Mouse (Mus musculus) urinary bladder, adult 2 months (tissue): Measurements from ENCODE around the gene Dpm3. TPM values are rescaled to one million over a fixed set of nuclear protein-coding genes. Genes with fewer than 3 reads are reported as not detected.
"Not testable (repeated sequence)": the region's sequence is repeated elsewhere in the genome, so short reads cannot be mapped to it uniquely, and the experiment has no call there.

Experiments
- DNase-seq: peaks from one replicate; pipeline ENCODE4 v3.0.0; 2022; ENCODE audit warnings: low spot score
- polyA plus RNA-seq: library from polyadenylated mRNA; depleted of rRNA; stranded (reverse); fragments of >200 nt; gene quantifications from 2 replicates; pipeline ENCODE4 v1.2.3, GENCODE M21; 2012; rRNA removed

Dpm3 gene
- 200 and 251 TPM in 2 replicates for polyA plus RNA-seq

- DNase-seq, result no peak
These were observed at the start of gene Dpm3 for GRCm38 (mm10) chr3:89259076-89259475. Gene Dpm3, plus strand, starts transcription at chr3:89259358.

DNA sequence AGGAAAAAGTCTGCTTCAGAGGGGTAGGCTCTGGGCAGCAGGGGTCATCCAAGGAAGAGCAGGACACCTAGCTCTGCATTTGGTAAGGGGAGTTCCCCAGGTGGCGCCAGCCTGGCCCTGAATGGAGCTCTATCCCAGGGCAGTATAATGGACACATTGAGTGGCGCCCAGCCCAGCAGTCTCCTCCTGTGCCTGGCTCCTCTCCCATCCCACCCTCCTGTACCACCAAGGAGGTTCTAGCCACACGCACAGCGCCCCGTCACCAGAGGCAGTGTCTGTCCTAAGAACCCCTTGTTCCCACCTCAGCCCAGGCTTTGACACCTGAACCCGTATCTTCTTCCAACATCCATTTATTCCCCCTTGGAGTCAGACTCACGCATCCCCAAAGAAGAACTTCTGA lies 49.4 kb upstream of the Dpm3 start:
- DNase-seq, result no peak

- DNase-seq, result no peak
These were observed 49.0 kb upstream of the Dpm3 start for GRCm38 (mm10) chr3:89210162-89210561.

GRCm38 (mm10) chr3:89210731-89211130 lies 48.4 kb upstream of the Dpm3 start:
- DNase-seq, result no peak

- peak; percentile 83 for DNase-seq
These were observed 45.2 kb upstream of the Dpm3 start for GRCm38 (mm10) chr3:89213803-89214530.

DNA sequence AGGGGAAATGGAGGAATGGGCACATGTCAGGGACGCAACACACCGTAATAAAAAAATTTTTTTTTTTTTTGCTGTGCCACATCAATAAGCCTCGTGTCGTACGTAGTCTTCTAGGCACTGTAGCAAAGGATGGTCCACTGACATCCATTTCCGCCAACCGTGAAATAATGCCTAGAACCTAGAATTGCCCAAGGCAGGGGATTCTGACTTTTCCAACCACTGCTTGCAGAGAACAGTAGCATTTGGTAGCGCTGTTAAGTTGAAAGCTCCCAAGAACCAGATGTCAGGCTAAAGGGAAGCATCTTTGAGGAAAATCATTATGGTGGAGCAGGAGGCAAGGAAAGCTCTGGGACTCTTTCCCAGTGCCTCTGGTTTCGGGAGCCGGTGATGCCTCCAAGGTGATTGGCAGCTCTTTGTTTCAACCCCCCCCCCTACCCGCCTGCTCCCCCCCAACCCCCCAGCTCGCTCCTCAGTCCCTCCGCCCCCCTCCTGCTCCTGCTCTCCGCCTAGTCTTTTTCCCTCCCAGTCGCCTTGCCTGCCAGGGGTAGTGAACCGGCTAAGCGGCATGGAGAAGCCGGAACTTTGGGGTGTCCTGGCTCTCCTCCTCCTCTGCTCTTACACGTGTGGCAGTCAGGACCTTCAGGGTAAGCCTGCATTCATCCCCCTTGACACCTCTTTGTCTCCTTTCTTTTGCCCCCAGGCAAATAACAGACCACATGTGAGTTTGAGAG lies 44.3 kb upstream of the Dpm3 start, which contains the start of gene Thbs3:
Thbs3 (plus strand) TSS at position 500 of the 731 bp plus-strand sequence.
- DNase-seq, result peak; percentile 22

DNA sequence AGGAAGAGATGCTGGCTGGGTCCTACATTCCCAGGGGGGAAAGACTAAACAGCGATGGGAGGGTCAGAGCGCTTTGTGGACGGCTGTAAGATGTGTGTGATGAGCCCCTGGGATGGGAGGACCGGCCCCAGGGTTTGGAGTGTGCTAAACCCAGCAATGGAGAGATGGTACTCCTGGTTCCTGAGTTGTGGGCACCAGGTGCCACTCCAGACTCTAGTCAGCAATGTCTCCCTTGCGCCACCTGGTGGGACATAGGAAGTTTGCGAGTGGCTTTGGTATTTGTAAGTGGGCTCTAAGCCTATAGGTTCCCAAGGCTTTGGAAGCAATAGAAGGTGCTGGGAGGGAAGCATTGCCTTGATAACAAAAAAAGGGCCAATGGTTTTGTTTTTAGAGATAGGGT lies 43.3 kb upstream of the Dpm3 start:
- peak; percentile 62 for DNase-seq

DNA sequence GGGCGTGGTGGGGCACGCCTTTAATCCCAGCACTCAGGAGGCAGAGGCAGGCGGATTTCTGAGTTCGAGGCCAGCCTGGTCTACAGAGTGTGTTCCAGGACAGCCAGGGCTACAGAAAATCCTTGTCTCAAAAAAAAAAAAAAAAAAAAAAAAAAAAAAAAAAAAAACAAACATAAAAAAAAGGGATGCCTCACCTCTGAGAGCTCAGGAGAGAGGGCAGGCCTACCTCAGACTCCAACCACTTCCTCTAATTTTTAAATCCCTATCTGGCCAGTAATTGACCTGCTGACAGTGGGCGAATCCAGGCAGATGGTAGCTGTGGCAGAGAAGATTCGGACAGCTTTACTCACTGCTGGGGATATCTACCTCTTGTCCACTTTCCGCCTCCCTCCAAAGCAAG lies 42.8 kb upstream of the Dpm3 start:
- DNase-seq, result not testable (repeated sequence)

DNA sequence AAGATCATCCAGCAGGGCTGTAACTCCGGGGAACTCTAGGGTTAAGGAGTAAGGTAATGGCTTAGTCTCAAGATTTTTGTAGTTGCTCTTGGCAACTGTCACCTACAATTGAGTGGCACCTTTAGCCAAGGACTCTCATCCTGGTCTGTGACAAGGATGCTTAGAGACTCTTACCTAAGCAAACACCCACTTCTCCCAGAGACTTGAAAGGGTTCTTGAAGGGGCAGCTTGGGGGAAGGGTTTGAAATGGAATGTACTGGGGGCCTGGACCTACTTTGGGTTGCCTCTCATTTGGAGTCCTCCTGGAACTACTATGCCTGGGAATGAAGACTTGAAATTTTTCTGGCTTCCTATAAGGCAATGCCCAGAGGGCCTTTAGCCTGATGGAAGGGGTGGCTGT lies 40.9 kb upstream of the Dpm3 start:
- no peak for DNase-seq

- DNase-seq, result no peak
These were observed 39.6 kb upstream of the Dpm3 start for GRCm38 (mm10) chr3:89219546-89219945.

DNA sequence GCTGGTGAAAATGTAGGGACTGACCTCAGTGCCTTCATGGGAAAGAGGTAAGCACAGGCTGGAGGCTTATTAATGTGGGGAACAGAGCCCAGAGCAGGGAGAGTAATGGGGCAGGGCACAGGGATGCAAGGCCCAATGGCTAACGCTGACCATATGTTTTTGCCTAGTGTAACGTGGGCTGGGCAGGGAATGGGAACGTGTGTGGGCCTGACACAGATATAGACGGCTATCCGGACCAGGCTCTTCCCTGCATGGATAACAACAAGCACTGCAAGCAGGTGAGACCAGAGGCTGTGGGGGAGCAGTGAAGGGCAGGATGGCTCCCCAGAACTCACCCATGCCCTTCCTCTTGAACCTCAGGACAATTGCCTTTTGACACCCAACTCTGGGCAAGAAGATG lies 38.0 kb upstream of the Dpm3 start:
- no peak for DNase-seq

DNA sequence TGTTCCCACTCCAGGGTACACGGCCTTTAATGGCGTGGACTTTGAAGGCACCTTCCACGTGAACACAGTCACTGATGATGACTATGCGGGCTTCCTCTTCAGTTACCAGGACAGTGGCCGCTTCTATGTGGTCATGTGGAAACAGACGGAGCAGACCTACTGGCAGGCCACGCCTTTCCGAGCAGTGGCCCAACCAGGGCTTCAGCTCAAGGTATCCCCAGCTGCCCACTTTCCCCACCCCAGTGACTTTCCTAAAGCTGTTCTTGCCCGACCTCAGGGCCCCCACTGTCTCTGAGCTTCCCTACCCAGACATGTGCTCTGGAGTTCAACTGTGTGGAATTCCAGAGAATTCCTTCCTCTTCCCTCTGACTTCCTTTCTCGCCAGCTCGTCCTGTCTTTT lies 34.4 kb upstream of the Dpm3 start:
- no peak for DNase-seq

DNA sequence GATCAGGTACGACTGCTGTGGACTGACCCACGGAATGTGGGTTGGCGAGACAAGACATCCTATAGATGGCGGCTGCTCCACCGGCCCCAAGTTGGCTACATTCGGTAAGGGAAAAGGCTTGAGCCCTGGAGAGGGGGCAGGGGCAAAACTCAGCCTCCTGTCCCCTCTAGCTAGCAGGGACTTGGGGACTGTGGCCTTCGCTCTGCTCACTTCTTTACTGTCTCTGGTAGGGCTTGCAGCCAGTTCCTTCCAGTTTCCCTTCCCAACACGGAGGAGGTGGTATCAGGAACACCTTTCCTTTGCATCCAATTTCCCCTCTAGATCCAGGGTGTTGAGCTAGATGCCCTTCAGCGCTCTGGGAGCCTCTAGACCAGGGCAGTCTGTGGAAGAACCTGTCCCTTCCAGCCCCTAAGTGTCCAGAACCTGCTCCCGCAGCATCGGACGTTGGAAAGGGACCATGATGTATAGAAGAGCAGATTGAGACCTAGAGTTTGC lies 33.8 kb upstream of the Dpm3 start:
- no peak for DNase-seq

DNA sequence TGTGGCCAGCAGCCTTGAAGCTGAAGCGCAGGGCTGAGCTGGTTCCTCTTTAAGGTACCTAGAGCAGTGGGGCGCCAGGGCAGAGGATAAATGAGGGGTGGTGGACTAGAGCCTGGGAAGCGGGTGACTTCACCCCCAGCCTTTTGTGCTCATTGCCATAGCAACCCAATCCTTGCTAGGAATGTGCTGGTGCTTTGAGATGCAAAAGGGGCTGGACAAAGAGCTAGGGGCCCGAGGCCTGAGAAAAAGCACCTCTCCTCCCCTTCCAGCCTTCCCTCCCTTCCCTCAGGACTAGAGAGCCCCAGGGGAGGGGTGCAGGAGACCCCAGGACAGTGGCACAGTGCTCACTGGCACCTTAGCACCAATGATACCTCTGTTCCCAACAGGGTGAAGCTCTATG lies 33.2 kb upstream of the Dpm3 start:
- no peak for DNase-seq

GRCm38 (mm10) chr3:89226361-89226760 lies 32.8 kb upstream of the Dpm3 start:
- DNase-seq, result no peak

DNA sequence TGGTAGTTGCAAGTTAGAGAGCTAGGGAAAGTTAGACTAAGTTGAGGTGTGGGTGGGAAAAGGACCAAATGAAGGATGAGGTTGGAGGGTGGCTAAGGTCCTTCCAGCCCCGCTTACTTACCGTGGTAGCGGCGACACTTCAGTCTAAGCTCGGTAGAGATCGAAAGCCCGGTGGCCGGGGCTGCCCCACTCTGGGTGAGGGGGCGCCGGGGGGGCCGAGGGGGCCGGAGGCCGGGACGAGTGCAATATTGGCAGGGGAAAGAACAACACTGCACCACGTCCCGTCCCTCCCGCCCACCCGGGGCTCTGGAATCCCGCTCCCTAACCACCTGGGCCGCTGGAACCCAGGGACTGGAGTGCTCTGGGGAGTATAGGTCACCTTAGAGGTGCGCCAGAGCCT lies 32.3 kb upstream of the Dpm3 start, which contains the start of gene Mtx1:
Mtx1 (minus strand) TSS at position 189 of the 400 bp plus-strand sequence.
- DNase-seq, result no peak

- DNase-seq, result no peak
These were observed 31.6 kb upstream of the Dpm3 start for GRCm38 (mm10) chr3:89227307-89228179.

GRCm38 (mm10) chr3:89228180-89228549 lies 31.0 kb upstream of the Dpm3 start:
- DNase-seq, result peak; percentile 82

DNA sequence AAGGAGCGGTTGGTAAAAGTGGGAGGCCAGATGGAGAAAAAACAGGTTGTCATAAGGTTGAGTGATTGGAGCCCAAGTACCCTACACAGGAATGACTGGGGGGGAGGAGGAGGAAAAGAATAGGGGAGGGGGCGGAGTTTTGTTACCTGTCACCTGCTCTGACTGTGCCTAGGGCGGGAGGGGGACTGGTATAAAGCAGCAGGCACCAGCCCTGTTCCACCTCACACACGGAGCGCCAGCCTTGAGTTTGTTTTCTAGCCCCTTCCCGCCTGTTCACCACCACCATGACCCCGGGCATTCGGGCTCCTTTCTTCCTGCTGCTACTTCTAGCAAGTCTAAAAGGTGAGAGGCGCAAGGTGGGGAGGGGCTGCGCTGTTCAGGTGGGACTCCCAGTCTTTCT lies 30.3 kb upstream of the Dpm3 start, which contains the start of gene Muc1:
Muc1 (plus strand) TSS at position 222 of the 400 bp plus-strand sequence.
- no peak for DNase-seq

DNA sequence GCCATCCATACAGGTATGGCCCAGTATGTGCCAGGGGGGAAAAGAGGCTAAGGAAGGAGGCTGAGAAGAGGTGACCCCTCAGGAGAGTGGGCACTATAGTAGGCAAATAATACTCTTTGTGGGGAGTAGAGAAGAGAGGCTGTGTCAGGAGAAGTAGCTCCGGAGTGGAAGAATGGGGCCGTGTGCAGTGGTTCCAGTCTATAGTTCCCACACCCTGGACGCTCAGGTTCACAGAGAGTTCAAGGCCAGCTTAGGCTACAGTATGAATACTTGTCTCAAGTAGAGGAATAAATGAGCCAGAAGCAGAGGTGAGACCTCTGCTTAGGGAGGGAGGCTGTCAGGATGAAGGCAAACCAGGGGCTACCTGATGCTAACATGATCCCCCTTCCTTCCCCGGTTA lies 29.9 kb upstream of the Dpm3 start:
- no peak for DNase-seq

- DNase-seq, result no peak
These were observed 28.6 kb upstream of the Dpm3 start for GRCm38 (mm10) chr3:89230561-89230960.

- DNase-seq, result no peak
These were observed 27.8 kb upstream of the Dpm3 start for GRCm38 (mm10) chr3:89231345-89231744.
